Mouse (Mus musculus): Measurements from ENCODE around the gene Stat1.
A peak's percentile ranks its signal among the peaks of the same experiment; 100 is the strongest.

The Stat1 gene

DNA sequence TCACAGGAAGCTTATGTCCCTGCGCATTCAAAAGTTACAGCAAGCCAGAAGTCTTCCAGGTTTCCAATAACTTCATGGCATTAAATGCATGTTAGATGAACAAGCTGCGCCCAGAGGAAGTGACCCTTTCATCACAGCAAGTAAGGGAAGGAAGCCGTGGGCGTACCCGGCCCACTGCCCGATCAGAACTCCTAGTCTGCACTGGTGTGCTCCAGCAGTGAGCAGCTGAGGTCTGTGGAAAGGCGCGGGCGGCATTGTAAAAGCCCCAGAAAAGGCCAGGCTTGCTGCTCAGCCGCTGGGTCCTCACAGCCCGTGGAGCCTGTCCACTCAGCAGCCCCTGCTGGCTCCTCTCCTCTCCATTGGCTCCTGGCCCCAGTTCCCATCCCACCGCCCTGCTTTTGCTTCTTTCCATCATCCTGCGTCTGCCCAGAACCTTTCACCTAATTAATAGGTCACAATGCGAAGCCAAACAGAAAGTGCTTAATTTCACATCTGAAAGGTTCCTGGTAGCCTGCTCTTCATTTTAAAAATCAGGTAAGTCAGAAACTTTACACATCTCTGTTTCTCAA lies 47.5 kb downstream of the Stat1 start:
- no peak for DNase-seq

- DNase-seq = no peak
Measured at GRCm38 (mm10) chr1:52170057-52170456, 50.8 kb downstream of the Stat1 start.

DNA sequence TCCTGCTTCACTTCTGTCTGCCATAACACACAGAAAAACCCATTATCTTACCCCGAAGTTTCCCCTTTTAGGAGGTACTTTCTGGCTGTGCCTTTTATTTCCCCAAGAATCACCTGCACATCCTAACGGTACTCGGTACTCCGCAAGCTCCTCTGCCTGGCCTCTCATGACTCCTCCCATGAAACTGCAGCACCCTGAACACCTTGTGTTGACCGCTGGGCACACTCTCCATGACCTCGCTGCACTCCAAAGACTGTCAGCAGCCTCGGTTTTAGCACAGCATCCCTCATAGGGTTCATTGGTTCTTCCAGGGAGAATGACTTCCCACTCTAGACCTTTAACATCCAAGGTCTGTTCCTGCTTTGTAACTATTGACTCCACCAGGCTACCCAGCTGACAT lies 51.5 kb downstream of the Stat1 start:
- no peak for DNase-seq

DNA sequence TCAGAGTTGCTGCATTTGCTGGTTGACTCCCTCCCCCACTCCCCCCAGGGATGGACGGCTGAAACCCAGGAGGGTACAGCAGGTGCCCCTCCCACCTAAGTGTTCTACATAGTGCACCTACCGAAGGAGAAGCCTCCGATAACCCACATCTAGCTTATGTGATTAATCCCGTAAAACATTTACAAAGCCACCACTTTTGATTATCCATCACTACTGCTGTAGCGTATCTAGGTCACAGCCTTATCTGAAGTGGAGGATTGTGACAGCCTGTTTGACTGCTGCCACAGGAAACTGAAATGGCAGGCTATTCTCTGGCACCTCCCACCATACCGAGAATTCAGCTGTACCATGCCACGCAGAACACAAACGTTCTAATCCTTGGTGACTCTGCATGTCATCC lies 52.0 kb downstream of the Stat1 start:
- DNase-seq = no peak

GRCm38 (mm10) chr1:52175321-52175720 lies 56.1 kb downstream of the Stat1 start:
- no peak for DNase-seq

GRCm38 (mm10) chr1:52175983-52176382 lies 56.7 kb downstream of the Stat1 start:
- DNase-seq = no peak

DNA sequence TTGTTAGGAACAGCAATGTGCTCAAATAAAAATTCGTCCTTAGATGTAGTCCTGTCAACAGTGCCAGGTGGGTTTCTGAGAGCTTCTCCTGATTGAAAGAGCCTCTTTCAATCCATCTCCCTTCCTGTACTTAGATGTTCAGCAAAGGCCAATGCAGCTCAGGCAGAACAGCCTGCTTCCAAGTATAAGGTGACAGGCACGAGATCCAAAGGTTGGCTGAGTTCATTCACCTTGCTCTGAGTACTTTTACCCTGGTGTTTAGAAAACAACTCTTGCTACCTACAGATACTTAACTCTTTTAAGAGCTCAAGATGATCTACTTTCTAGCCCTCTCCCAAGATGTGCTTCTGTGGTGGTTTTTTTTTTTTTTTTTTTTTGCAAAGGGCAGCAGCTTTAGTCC lies 57.8 kb downstream of the Stat1 start:
- peak; percentile 39 to 47 for DNase-seq

DNA sequence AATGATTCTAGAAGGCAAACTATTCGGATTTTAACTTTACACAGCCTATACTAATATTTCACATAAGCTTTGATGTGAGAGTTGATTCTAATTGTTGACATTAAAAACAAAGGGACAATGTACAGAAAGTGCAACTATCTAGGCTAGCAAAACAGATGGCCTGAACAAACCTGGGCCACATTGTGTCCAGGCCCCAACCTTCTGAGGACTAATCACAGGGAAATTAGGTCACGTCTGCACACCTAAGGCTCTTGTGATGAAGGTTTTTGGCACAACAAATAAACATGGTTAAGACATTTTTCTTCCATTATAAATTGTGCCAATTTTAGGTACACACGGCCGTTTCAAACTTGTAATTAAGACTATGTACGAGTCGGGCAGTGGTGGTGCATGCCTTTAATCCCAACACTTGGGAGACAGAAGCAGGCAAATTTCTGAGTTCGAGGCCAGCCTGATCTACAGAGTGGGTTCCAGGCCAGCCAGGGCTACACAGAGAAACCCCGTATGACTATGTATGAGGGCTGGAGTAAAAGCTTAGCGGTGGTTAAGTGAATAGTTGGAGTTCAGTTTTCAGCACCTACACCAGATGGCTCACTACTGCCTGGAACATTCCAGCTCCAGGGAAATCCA lies 60.8 kb downstream of the Stat1 start:
- DNase-seq = no peak

GRCm38 (mm10) chr1:52181994-52182393 lies 62.8 kb downstream of the Stat1 start:
- no peak for DNase-seq

- no peak for DNase-seq
Measured at GRCm38 (mm10) chr1:52182992-52183391, 63.8 kb downstream of the Stat1 start.

Data from kidney, adult 8-10 months (tissue).